Mouse (Mus musculus) kidney, adult 2 months (tissue): ENCODE measurements at regions not wholly inside any gene's neighbourhood (a gene's known extent, or its start where the extent isn't known, plus 50 kb on each side); places are given as distances from the start of the nearest gene placed in this dataset.

ENCODE experiments used
- CTCF ChIP-seq: fragments of 200-500 bp; conservative IDR thresholded peaks from 2 replicates; pipeline ENCODE4 v1.5.1; 2011; ENCODE audit warnings: low read depth, mild to moderate bottlenecking, control low read depth, low read length, moderate library complexity, mixed read lengths; ENCODE audit not compliant: insufficient read depth, insufficient read length
- POLR2A ChIP-seq: fragments of 200-500 bp; IDR thresholded peaks from one replicate; pipeline ENCODE4 v1.6.1; 2011; ENCODE audit warnings: low read depth, low read length, control low read depth

DNA sequence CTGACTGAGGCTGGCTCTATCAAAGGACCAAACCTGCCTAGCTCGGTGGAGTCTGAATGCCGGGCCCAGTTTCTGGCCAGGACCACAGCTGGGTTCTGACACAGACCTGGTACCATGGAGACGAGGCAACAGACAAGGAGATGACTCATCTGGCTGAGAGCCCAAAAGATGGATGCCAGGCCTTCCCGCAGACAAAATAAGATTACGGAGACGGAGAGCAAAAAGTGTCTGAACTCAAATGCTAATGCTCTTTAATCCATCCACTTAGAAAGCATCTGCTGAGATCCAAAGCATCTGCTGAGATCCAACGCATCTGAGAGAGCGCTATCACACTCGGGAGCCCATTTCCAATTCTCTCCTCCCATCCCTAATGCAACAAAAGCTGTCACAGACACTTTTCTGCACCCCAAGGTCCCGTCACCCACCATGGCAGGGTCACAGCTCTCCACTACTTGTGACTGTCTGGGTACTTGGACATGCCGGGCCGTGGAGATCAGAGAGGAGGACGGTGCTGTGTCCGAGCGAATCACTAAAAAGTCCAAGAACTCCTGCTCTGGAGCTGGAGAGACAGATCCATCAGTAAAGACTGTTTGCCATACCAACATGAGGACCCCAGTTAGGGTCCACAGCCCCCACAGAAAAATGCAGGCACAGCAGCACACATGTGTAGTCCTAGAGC lies 278.3 kb upstream of the Sulf2 start:
- TF ChIP-seq POLR2A (no peak), CTCF (no peak)
